Mouse (Mus musculus) heart, adult 10 weeks (tissue): ENCODE results near the gene Eif3l. TPM values are rescaled to one million over a fixed set of nuclear protein-coding genes. Genes with fewer than 3 reads are reported as not detected.

Source experiments
- polyA plus RNA-seq: library from polyadenylated mRNA; stranded (reverse); fragments of 350-450 nt; fragmentation: Illumina TruSeq; extraction: RNeasy Lipid Tissue Mini Kit (QIAGEN cat#74804); gene quantifications from one replicate; pipeline ENCODE4 v1.2.3, GENCODE M21; 2014; ENCODE audit warnings: low read depth, low replicate concordance

Eif3l gene
- polyA plus RNA-seq: 76.7 TPM

DNA sequence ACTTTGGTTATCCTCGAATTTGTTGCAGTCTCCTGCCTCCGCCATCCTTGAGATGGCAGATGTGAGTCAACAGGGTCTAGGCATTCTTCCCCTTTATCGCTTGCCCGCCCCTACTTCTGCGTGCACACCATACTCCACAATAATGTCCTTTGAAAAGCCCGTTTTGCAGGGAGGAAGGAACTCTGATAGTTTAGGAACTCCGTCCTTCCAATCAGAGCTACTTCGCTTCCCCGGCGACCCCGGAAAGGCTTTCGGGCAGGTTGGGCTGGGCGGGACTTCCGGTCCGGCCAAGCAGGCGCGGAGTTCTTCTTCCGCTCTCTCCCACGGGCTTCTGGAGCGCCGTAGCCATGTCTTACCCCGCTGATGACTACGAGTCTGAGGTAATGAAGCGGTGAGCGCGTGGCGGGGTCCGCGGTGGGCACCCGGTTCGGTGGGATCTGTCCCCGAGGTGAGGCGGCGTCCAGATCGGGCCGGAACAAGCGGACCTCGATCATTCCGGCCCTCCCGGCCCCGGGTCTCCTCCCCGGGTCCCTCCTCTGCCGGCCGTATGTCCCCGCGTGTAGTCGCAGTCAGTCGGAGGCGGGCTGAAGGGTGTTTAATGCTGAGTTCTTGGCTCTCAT lies at the start of gene Eif3l:
Gene Eif3l, plus strand, starts transcription at position 267 of the 620 bp plus-strand sequence.

DNA sequence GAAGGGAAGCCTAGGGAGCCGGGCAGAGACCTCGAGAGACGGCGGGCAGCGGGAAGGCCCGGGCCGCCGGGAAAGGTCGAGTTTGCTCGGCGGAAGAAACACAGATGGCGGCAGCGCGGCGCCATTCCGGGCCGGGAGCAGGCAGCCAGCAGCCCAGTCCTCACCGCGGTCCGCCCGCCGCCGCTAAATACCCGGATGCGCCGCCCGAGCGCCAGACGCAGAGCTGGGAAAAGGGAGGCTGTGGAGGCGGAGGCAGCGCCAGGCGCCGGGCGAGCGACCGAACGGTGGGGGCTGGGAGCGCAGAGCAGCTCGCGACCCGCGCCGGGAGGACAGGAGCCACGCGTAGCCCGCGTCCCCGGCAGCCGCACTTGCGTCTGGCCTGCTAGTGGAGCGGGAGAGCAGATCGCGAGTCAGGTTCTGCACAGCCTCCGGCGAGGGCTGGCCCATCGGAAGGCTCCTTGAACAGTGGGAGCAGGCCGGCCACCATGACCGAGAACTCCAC lies 46.7 kb upstream of the Eif3l start, which contains the start of gene H1f0:
Gene H1f0, plus strand, starts transcription at position 214 of the 502 bp plus-strand sequence.

DNA sequence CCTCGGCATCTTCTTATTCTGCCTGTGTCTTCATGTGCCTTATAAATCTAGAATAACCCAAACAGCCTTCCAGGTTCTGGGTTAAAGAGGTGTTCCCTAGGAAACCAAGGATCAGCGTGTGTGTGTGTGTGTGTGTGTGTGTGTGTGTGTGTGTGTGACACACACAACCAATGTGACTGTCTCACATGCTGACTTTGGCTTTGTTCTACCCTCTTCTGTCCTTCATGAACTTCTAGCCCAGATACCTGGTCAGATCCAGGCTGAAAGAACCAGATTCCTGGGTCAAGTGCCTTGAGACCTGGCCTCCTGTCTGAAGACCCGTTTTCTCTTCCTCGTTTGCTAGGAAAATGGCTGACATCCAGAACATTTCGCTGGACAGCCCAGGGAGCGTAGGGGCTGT lies 33.4 kb upstream of the Eif3l start, which contains the start of gene Galr3:
Gene Galr3, plus strand, starts transcription at position 301 of the 400 bp plus-strand sequence.

DNA sequence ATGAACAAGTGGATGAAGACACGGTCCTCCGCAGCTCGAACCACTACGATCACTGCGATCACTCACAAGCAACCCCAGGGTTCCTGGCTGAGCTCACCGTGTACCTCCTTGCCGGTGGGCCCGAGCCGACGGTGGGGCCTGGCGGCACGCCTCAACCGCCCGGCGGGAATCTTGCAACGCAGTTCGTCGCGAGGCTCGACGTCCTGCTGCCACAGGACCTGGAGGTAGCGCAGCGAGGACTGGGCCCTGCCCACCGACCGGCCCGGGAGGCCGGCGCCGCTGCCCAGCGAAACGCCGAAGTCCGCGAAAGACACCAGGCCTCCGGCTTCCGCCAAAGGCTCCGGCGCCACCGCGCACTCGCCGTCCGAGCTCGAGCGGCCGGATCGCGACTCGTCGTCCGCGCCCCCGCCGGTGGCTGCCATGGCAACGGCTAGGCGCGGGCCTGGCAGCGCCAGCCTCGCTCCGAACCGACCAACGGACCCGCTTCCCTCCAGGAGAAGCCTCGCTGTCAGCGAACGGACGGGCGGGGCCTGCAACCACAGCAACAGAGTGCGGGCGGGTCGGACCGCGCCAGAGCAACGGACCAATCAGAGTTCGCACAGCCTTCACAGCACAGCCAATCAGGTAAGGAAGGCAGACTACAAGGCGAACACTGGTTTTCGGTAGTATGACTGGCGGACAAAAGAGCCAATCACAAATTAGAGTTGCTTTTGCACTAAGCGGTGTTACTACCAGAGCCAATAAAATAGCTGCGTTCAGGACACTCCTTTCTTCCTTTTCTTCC lies 12.4 kb upstream of the Eif3l start, which contains the start of gene Ankrd54:
Gene Ankrd54, minus strand, starts transcription at position 518 of the 784 bp plus-strand sequence.

DNA sequence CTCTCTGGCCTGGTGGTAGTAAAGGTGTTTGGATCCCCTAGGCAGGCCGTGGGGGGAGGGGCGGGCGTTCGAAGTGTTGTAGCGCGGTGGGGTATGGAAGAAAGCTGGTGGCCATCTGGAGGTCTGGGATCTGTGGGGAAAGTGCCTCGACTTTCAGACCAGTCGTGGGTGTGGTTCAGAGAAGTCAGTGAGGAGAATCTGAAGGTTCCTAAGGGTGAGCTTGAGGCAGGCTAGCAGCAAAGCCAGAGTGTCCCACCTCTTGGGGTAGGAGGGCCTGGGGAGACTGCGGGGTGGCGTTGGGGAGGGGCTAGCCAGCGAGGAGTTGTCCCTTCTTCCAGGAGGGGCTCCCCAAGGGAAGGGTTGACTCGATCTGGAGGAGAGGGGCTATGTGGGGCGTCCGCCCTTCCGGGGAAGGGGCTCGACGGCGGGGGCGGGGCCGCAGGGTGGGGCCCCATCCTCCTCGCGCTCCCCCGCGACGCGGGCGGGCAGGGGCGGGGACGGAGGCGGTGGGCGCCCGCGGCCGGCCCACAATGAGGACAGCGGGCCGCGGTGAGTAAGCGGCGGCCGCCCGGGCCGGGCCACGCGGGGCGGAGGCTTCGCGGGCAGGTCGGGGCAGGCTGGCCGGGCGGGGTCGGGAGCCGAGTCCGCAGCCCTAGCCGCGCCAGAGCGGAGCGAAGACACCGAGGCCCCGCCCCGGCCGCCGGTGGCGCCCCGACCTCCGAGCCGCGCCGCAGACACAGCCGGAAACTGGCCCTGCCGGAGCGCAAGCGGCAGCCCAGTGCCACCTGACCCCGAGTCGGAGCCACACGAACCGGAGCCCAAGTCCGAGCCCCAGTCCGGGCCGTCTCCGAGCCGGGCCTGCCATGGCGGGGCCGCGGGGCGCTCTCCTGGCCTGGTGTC lies 33.7 kb downstream of the Eif3l start, which contains the start of gene Micall1:
Gene Micall1, plus strand, starts transcription at position 478 of the 900 bp plus-strand sequence.

DNA sequence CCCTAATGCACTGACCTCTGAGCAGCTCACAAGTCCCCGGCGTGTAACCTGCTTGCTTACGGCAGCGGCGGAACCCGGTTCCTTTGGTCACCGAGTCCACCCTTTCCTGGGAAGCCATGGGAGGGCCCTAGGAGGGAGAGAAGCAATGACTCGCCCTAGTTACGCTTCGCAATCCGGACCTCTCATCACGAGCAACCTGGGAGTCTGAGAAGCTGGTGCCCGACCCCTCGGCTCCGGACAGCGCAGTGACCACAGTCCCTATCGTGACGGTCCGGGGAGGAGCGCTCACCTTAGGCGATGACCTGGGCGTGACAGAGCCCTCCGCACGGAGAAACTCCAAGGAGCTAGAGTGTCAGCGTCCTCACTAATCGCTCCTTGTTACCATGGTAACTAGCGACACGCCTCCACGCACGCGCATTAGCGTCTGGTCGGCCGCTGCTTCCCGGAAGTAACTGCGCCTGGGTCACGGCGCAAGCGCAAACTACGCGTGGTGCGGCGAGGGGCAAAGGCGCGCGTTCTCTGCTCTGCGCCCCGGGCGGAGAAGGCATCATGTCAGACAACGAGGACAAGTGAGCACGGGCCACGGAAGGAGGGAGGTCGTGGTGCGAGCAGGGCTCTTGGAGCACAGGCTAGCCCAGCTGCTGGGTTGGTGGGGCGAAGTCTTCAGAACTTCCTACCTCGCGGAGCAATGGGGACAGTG lies 66.0 kb downstream of the Eif3l start, which contains the start of the genes Polr2f and 1700088E04Rik:
Gene Polr2f, plus strand, starts transcription at position 144 of the 700 bp plus-strand sequence.
Gene 1700088E04Rik, minus strand, starts transcription at position 388 of the 700 bp plus-strand sequence.

Other genes starting within 250 kb of the Eif3l start
- 40.4 TPM for gene Cdc42ep1, start 232.6 kb upstream of the Eif3l start, polyA plus RNA-seq
- not detected for gene Lgals2, start 219.7 kb upstream of the Eif3l start, polyA plus RNA-seq
- gene Gga1, start 198.0 kb upstream of the Eif3l start, polyA plus RNA-seq: 46.3 TPM
- gene Gm49510, start 175.5 kb upstream of the Eif3l start, polyA plus RNA-seq: not detected
- 6.5 TPM for gene Sh3bp1, start 175.4 kb upstream of the Eif3l start, polyA plus RNA-seq
- gene Pdxp, start 161.3 kb upstream of the Eif3l start, polyA plus RNA-seq: 1.4 TPM
- 353 TPM for gene Lgals1, start 148.5 kb upstream of the Eif3l start, polyA plus RNA-seq
- gene Nol12, start 140.2 kb upstream of the Eif3l start, polyA plus RNA-seq: 15.1 TPM
- gene Triobp, start 127.5 kb upstream of the Eif3l start, polyA plus RNA-seq: 17.8 TPM
- gene H1f0, start 46.7 kb upstream of the Eif3l start, polyA plus RNA-seq: 135 TPM
- not detected for gene Galr3, start 33.3 kb upstream of the Eif3l start, polyA plus RNA-seq
- gene Ankrd54, start 12.3 kb upstream of the Eif3l start, polyA plus RNA-seq: 9.2 TPM
- 59.0 TPM for gene Micall1, start 33.7 kb downstream of the Eif3l start, polyA plus RNA-seq
- gene Polr2f, start 65.8 kb downstream of the Eif3l start, polyA plus RNA-seq: 142 TPM
- gene 1700088E04Rik, start 66.1 kb downstream of the Eif3l start, polyA plus RNA-seq: 4.1 TPM
- gene Sox10, start 90.1 kb downstream of the Eif3l start, polyA plus RNA-seq: 1.3 TPM
- gene Pick1, start 154.0 kb downstream of the Eif3l start, polyA plus RNA-seq: 34.5 TPM
- 2.1 TPM for gene Gm49486, start 154.2 kb downstream of the Eif3l start, polyA plus RNA-seq
- gene Slc16a8, start 179.6 kb downstream of the Eif3l start, polyA plus RNA-seq: 0.63 TPM
- 0.47 TPM for gene Baiap2l2, start 210.4 kb downstream of the Eif3l start, polyA plus RNA-seq